Mouse (Mus musculus): ENCODE measurements around the gene Ecsit.

GRCm38 (mm10) chr9:22121545-22121944, 36.3 kb upstream of the Ecsit start:
- no peak for TF ChIP-seq EP300 (IDR thresholded peaks at IDR 0.05; ENCODE audit: insufficient read depth, low read depth, low read length)
- no peak for TF ChIP-seq CTCF (IDR thresholded peaks at IDR 0.05)
